Mouse (Mus musculus): ENCODE results near the gene Tchh. TPM values are rescaled to one million over a fixed set of nuclear protein-coding genes. Genes with fewer than 3 reads are reported as not detected.
"Not testable (repeated sequence)": the region's sequence is repeated elsewhere in the genome, so short reads cannot be mapped to it uniquely, and the experiment has no call there.

Gene Tchh
- polyA plus RNA-seq (2015; fragmentation: Nextera tagmentation; extraction: Ambion mirVana): 0.82 and 1.2 TPM in 2 replicates

- no peak for ATAC-seq (replicated peaks)
- peaks cover 21% of the 10 kb centered on the region for H3K27me3 ChIP-seq (replicated peaks)
- H3K4me3 ChIP-seq: no peak within 1 kb of the TSS
- H3K36me3 ChIP-seq (replicated peaks): no peaks in the 10 kb centered on the region
- H3K4me1 ChIP-seq: peaks cover 20% of the 10 kb centered on the region
- no peak within 1 kb of the TSS for H3K27ac ChIP-seq
- no peaks in the 10 kb centered on the region for H3K9me3 ChIP-seq
- H3K4me2 ChIP-seq: peak within 1 kb of the TSS; percentile 93
- no peak within 1 kb of the TSS for H3K9ac ChIP-seq
- 88% methylated on average over 1 of the region's 1 CpGs for WGBS
Measured at GRCm38 (mm10) chr3:93442030-93442429, at the start of gene Tchh. Gene Tchh, plus strand, starts transcription at chr3:93442330.

- Histone ChIP-seq H3K27ac (no peak within 1 kb of the TSS), H3K9ac (no peak within 1 kb of the TSS), H3K36me3 (replicated peaks) (no peaks in the 10 kb centered on the region), H3K4me2 (no peak within 1 kb of the TSS), H3K27me3 (replicated peaks) (no peaks in the 10 kb centered on the region), H3K4me1 (no peaks in the 10 kb centered on the region), H3K4me3 (no peak within 1 kb of the TSS), H3K9me3 (no peaks in the 10 kb centered on the region)
- ATAC-seq (replicated peaks): no peak
- WGBS: 65% methylated on average over 2 of the region's 2 CpGs
Measured at GRCm38 (mm10) chr3:93393366-93393765, 48.8 kb upstream of the Tchh start, which contains the start of gene Rptn. Gene Rptn, plus strand, starts transcription at chr3:93393699.

GRCm38 (mm10) chr3:93403936-93404335 is 38.2 kb upstream of the Tchh start:
- H3K9me3 ChIP-seq: no peaks in the 10 kb centered on the region
- no peak overlapping the region for H3K9ac ChIP-seq
- 96% methylated on average over 3 of the region's 3 CpGs for WGBS
- H3K4me3 ChIP-seq: no peak overlapping the region
- no peak for ATAC-seq (replicated peaks)
- H3K4me2 ChIP-seq: no peak overlapping the region
- H3K27me3 ChIP-seq (replicated peaks): no peaks in the 10 kb centered on the region
- no peak overlapping the region for H3K27ac ChIP-seq
- no peaks in the 10 kb centered on the region for H3K36me3 ChIP-seq (replicated peaks)
- H3K4me1 ChIP-seq: no peaks in the 10 kb centered on the region

- Histone ChIP-seq H3K27me3 (replicated peaks) (no peaks in the 10 kb centered on the region), H3K4me2 (no peak overlapping the region), H3K9me3 (no peaks in the 10 kb centered on the region), H3K27ac (no peak overlapping the region), H3K36me3 (replicated peaks) (no peaks in the 10 kb centered on the region), H3K9ac (no peak overlapping the region), H3K4me3 (no peak overlapping the region), H3K4me1 (no peaks in the 10 kb centered on the region)
- 34% methylated on average over 5 of the region's 5 CpGs for WGBS
- ATAC-seq (replicated peaks): no peak
Measured at GRCm38 (mm10) chr3:93406992-93407391, 35.1 kb upstream of the Tchh start.

- Histone ChIP-seq H3K27me3 (replicated peaks) (no peaks in the 10 kb centered on the region), H3K36me3 (replicated peaks) (no peaks in the 10 kb centered on the region), H3K9me3 (no peaks in the 10 kb centered on the region), H3K4me1 (no peaks in the 10 kb centered on the region), H3K27ac (no peak overlapping the region), H3K4me3 (no peak overlapping the region), H3K9ac (no peak overlapping the region), H3K4me2 (no peak overlapping the region)
- ATAC-seq (replicated peaks): no peak
- 16% methylated on average over 2 of the region's 2 CpGs for WGBS
Measured at GRCm38 (mm10) chr3:93411905-93412304, 30.2 kb upstream of the Tchh start.

GRCm38 (mm10) chr3:93431673-93432072 is 10.5 kb upstream of the Tchh start:
- Histone ChIP-seq H3K36me3 (replicated peaks) (no peaks in the 10 kb centered on the region), H3K4me3 (no peak overlapping the region), H3K9ac (no peak overlapping the region), H3K9me3 (no peaks in the 10 kb centered on the region), H3K4me1 (no peaks in the 10 kb centered on the region), H3K27me3 (replicated peaks) (no peaks in the 10 kb centered on the region), H3K27ac (no peak overlapping the region), H3K4me2 (no peak overlapping the region)
- 30% methylated on average over 3 of the region's 3 CpGs for WGBS
- no peak for ATAC-seq (replicated peaks)

DNA sequence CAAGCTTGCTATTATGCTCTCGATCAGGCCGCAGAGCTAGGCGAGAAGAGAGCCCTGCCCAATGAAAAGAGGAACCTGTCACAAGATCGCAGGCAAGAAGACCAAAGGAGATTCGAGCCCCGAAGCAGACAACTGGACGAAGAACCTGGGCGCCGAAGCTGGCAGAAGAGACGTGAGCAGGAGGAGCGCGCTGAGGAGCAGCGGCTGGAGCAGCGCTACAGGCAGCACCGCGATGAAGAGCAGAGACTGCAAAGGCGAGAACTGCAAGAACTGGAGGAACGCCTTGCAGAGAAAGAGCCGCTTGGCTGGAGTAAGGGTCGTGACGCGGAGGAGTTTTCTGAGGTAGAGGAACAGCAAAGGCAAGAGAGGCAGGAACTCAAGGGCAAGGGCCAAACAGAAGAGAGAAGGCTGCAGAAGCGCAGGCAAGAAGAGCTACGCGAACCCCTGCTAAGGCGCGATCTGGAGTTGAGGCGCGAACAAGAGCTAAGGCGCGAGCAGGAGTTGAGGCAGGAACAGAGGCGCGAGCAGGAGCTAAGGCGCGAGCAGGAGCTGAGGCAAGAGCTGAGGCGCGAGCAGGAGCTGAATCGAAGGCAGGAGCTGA is 1.5 kb downstream of the Tchh start:
- no peaks in the 10 kb centered on the region for H3K36me3 ChIP-seq (replicated peaks)
- H3K4me1 ChIP-seq: peaks cover 26% of the 10 kb centered on the region
- H3K9ac ChIP-seq: 0 out of 2 replicates have a peak overlapping the region, but pooled peaks have one; percentile 50
- peak overlapping the region; percentile 61 for H3K4me3 ChIP-seq
- H3K27me3 ChIP-seq (replicated peaks): peaks cover 21% of the 10 kb centered on the region
- peak; percentile 10; the same call in 1 of the 2 replicates for ATAC-seq (replicated peaks)
- H3K4me2 ChIP-seq: peak overlapping the region; percentile 93
- H3K9me3 ChIP-seq: no peaks in the 10 kb centered on the region
- H3K27ac ChIP-seq: no peak overlapping the region
- WGBS: under 1% methylated on average over 38 of the region's 38 CpGs

DNA sequence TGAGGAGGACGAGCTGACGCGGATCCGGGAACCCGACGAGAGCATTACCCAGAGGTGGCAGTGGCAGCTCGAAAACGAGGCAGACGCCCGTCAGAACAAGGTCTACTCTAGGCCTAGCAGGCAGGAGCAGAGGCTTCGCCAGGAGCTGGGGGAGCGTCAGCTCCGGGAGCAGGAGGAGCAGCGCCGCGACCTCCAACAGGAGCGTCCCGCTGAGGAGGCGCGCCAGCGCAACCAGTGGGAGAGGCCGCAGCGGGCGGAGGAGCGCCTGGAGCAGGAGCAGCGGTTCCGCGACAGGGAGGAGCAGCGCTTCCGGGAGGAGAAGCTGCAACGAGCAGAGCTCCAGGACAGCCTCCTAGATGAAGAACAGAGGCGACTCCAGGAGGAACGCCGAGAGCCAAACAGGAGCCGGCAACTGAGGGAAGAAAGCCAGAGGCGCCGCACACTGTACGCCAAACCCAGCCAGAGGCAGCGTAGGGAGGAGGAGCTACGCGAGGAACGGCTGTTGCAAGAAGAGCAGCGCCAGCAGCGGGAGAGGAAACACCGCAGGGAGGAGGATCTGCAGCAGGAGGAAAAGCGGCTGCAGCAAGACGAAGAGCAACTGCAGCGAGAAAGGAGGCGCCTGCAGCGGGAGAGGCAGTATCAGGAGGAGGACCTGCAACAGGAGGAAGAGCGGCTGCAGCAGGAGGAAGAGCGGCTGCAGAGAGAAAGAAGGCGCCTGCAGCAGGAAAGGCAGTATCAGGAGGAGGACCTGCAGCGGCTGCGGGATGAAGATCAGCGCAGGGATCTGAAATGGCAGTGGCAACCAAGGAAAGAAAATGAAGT is 2.4 kb downstream of the Tchh start:
- Histone ChIP-seq H3K27me3 (replicated peaks) (peaks cover 22% of the 10 kb centered on the region), H3K9me3 (no peaks in the 10 kb centered on the region), H3K4me3 (peak overlapping the region; percentile 61), H3K9ac (peak overlapping the region; percentile 50), H3K36me3 (replicated peaks) (no peaks in the 10 kb centered on the region), H3K4me2 (peak overlapping the region; percentile 93), H3K4me1 (peaks cover 26% of the 10 kb centered on the region), H3K27ac (peak overlapping the region; percentile 75)
- under 1% methylated on average over 56 of the region's 56 CpGs for WGBS
- ATAC-seq (replicated peaks): peak; percentile 89

- Histone ChIP-seq H3K9me3 (no peaks in the 10 kb centered on the region), H3K4me3 (peak overlapping the region; percentile 61), H3K36me3 (replicated peaks) (no peaks in the 10 kb centered on the region), H3K27me3 (replicated peaks) (peaks cover 29% of the 10 kb centered on the region), H3K4me1 (peaks cover 26% of the 10 kb centered on the region), H3K4me2 (peak overlapping the region; percentile 93), H3K9ac (peak overlapping the region; percentile 50), H3K27ac (peak overlapping the region; percentile 75)
- ATAC-seq (replicated peaks): peak; percentile 18
- under 1% methylated on average over 36 of the region's 36 CpGs for WGBS
Measured at GRCm38 (mm10) chr3:93445165-93445705, 3.1 kb downstream of the Tchh start.

DNA sequence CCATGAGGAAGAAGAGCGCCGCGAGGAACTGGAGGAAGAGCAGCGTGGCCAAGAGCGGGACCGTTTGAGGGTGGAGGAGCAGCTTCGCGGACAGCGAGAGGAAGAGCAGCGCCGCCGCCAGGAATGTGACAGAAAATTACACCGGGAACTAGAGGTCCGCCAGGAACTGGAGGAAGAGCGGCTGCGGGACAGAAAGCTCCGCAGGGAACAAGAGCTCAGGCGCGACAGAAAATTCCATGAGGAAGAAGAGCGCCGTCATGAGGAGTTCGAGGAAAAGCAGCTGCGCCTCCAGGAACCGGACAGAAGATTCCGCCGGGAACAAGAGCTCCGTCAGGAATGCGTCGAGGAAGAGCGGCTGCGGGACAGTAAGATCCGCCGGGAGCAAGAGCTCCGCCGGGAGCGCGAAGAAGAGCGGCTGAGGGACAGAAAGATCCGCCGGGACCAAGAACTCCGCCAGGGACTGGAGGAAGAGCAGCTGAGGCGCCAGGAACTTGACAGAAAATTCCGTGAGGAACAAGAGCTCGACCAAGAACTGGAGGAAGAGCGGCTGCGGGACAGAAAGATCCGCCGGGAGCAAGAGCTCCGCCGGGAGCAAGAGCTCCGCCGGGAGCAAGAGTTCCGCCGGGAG is 4.1 kb downstream of the Tchh start:
- Histone ChIP-seq H3K36me3 (replicated peaks) (no peaks in the 10 kb centered on the region), H3K27ac (no peak overlapping the region), H3K4me3 (peak overlapping the region; percentile 61), H3K9ac (peak overlapping the region; percentile 41), H3K9me3 (no peaks in the 10 kb centered on the region), H3K4me2 (peak overlapping the region; percentile 93), H3K4me1 (peaks cover 26% of the 10 kb centered on the region), H3K27me3 (replicated peaks) (peaks cover 22% of the 10 kb centered on the region)
- 1% methylated on average over 54 of the region's 54 CpGs for WGBS
- ATAC-seq (replicated peaks): no peak

DNA sequence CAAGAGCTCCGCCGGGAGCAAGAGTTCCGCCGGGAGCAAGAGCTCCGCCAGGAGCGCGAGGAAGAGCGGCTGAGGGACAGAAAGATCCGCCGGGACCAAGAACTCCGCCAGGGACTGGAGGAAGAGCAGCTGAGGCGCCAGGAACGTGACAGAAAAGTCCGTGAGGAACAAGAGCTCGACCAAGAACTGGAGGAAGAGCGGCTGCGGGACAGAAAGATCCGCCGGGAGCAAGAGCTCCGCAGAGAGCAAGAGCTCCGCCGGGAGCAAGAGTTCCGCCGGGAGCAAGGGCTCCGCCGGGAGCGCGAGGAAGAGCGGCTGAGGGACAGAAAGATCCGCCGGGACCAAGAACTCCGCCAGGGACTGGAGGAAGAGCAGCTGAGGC is 4.6 kb downstream of the Tchh start:
- Histone ChIP-seq H3K4me2 (peak overlapping the region; percentile 93), H3K4me1 (peaks cover 26% of the 10 kb centered on the region), H3K9ac (peak overlapping the region; percentile 41; the same call in 1 of the 2 replicates), H3K27me3 (replicated peaks) (peaks cover 20% of the 10 kb centered on the region), H3K4me3 (peak overlapping the region; percentile 61)
- H3K36me3 ChIP-seq (replicated peaks); H3K9me3 ChIP-seq; H3K27ac ChIP-seq; ATAC-seq (replicated peaks): not testable (repeated sequence)
- WGBS: 3% methylated on average over 32 of the region's 32 CpGs

Data from midbrain, embryonic 15.5 days (tissue).